Mouse (Mus musculus) thymus, postnatal 25 days (tissue): ENCODE measurements around the gene Rlf.
"Not testable (repeated sequence)": the region's sequence is repeated elsewhere in the genome, so short reads cannot be mapped to it uniquely, and the experiment has no call there.

ENCODE experiments used
- DNase-seq: peaks from one replicate; pipeline ENCODE4 v3.0.0; 2022

Gene Rlf

GRCm38 (mm10) chr4:121214793-121215304 lies at the start of gene Rlf:
Rlf (minus strand) TSS chr4:121215084.
- DNase-seq, result peak; percentile 99

GRCm38 (mm10) chr4:121241612-121242000 lies 26.7 kb upstream of the Rlf start:
- DNase-seq, result no peak

- no peak for DNase-seq
Measured at GRCm38 (mm10) chr4:121240637-121241611, 26.0 kb upstream of the Rlf start.

- DNase-seq, result no peak
Measured at GRCm38 (mm10) chr4:121239878-121240277, 25.0 kb upstream of the Rlf start.

- DNase-seq, result peak; percentile 51
Measured at GRCm38 (mm10) chr4:121231772-121232414, 17.0 kb upstream of the Rlf start.

- peak; percentile 58 for DNase-seq
Measured at GRCm38 (mm10) chr4:121230943-121231614, 16.2 kb upstream of the Rlf start.

GRCm38 (mm10) chr4:121227072-121227471 lies 12.2 kb upstream of the Rlf start:
- DNase-seq, result no peak

GRCm38 (mm10) chr4:121225177-121225576 lies 10.3 kb upstream of the Rlf start:
- DNase-seq, result no peak

GRCm38 (mm10) chr4:121223136-121223535 lies 8.3 kb upstream of the Rlf start:
- no peak for DNase-seq

- DNase-seq, result no peak
Measured at GRCm38 (mm10) chr4:121216216-121216615, 1.3 kb upstream of the Rlf start.

- no peak for DNase-seq
Measured at GRCm38 (mm10) chr4:121215489-121215888, 605 bp upstream of the Rlf start.

GRCm38 (mm10) chr4:121213936-121214792 lies 720 bp downstream of the Rlf start:
- DNase-seq, result peak; percentile 60

- no peak for DNase-seq
Measured at GRCm38 (mm10) chr4:121208911-121209310, 6.0 kb downstream of the Rlf start.

GRCm38 (mm10) chr4:121197856-121198255 lies 17.0 kb downstream of the Rlf start:
- DNase-seq, result no peak

GRCm38 (mm10) chr4:121196995-121197394 lies 17.9 kb downstream of the Rlf start:
- DNase-seq, result no peak

GRCm38 (mm10) chr4:121196205-121196604 lies 18.7 kb downstream of the Rlf start:
- peak; percentile 62 for DNase-seq

GRCm38 (mm10) chr4:121194736-121195135 lies 20.1 kb downstream of the Rlf start:
- no peak for DNase-seq

- no peak for DNase-seq
Measured at GRCm38 (mm10) chr4:121192306-121192705, 22.6 kb downstream of the Rlf start.

- no peak for DNase-seq
Measured at GRCm38 (mm10) chr4:121189341-121189740, 25.5 kb downstream of the Rlf start.

- no peak for DNase-seq
Measured at GRCm38 (mm10) chr4:121179669-121180068, 35.2 kb downstream of the Rlf start.

- no peak for DNase-seq
Measured at GRCm38 (mm10) chr4:121167656-121168055, 47.2 kb downstream of the Rlf start.

GRCm38 (mm10) chr4:121166697-121167096 lies 48.2 kb downstream of the Rlf start:
- DNase-seq, result not testable (repeated sequence)
